Mouse (Mus musculus): ENCODE data around the gene Jun. TPM values are rescaled to one million over a fixed set of nuclear protein-coding genes. Genes with fewer than 3 reads are reported as not detected.

Gene Jun
- 9.5 and 16.6 TPM in 2 replicates for total RNA-seq (2012; rRNA removed)

DNA sequence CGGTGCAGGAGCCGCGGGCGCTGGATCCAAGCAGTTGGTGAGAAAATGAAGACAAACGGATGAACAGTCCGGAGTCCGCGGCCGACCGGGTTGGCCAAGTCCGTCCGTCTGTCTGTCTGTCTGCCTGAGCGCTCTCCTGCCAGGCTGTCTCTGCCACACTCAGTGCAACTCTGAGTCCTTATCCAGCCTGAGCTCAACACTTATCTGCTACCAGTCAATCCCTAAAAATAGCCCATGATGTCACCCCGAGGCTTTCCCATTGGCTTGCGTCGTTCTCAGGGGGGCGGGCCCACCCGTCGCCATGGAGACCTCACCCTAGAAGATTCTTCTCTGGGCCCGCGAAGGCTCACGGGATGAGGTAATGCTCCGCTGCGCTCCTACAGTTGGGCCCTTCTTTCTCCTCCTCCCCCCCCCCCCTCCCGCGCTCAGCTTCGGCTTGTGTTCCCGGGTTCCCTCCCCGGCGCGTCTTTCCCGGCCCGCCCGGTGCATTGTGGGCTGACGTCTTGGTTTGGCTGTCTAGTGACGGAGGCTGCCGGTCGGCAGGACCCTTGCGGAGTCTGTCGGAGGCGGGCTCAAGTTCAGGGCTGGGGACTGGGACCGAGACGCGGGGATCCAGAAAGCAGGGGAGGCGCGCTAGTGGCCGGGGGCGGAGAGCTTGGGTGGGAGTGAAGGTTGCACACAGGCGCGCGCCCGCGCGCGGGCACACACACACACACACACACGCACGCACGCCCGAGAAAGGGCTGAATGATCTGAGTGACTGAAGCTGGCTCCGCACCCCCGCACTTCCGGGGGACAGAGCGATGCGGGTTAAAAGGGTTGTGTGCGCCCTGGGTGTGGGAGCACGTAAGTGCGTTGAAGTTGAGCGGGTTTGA lies at the start of gene Jun:
Jun (minus strand) TSS at position 198 of the 875 bp plus-strand sequence.
- in situ Hi-C loops (cut with MboI; ENCODE audit: low sequenced_read_pairs in 2 of 2, unreplicated experiment in 2 of 2): no loop called here
- Histone ChIP-seq H3K27ac (ENCODE audit: insufficient read depth, low read depth, low read length, poor library complexity, severe bottlenecking) (peak within 1 kb of the TSS; percentile 57), H3K36me3 (ENCODE audit: control insufficient read depth, insufficient read depth, low read length, poor library complexity, severe bottlenecking) (no peaks in the 10 kb centered on the region), H3K9me3 (ENCODE audit: control insufficient read depth, insufficient read depth, low read depth, low read length) (no peaks in the 10 kb centered on the region), H3K4me1 (ENCODE audit: control insufficient read depth in 2 of 2, insufficient read depth in 2 of 2, low read length in 2 of 2, poor library complexity in 1 of 2) (peaks cover 0 to 2% of the 10 kb centered on the region in 2 experiments; a peak in 1 of 4 replicates), H3K4me3 (ENCODE audit: insufficient read depth in 1 of 2, low read depth in 1 of 2, low read length in 2 of 2, poor library complexity in 1 of 2, severe bottlenecking in 1 of 2) (peak within 1 kb of the TSS; percentile 76 to 79), H3K9ac (ENCODE audit: insufficient read depth, low read depth, low read length, poor library complexity, severe bottlenecking) (peak within 1 kb of the TSS; percentile 86)
- TF ChIP-seq ZC3H11A (IDR thresholded peaks at IDR 0.05; ENCODE audit: borderline replicate concordance, low read depth, low read length) (no peak), MAFK (IDR thresholded peaks at IDR 0.05; ENCODE audit: insufficient read depth, low read depth, low read length) (no peak), HCFC1 (IDR thresholded peaks at IDR 0.05; ENCODE audit: borderline replicate concordance, insufficient read depth, low read length) (peak; percentile 52; the same call in 1 of the 2 replicates)
- peak; percentile 98 for DNase-seq (ENCODE audit: low read depth, low spot score)

DNA sequence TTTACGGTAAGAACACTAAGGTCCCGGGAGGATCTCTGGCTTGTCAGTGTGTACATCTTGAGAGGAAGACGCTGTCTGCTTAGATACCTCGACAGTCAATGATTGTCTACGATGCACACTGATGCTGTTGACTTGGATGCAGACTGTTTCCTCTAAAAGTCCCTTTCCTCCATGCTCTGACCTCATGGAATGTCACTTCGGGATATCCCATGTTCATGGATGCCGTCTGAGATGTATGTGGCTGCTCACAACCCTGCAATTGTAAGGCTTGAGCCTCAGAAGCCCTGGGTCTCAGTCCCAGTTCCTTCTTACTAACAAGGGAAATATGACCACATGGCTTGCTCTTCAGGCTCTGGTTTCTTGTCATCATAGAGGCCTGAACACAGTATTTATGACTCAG lies 49.7 kb upstream of the Jun start:
- no peak for DNase-seq (ENCODE audit: low read depth, low spot score)
- Histone ChIP-seq H3K36me3 (ENCODE audit: control insufficient read depth, insufficient read depth, low read length, poor library complexity, severe bottlenecking) (no peaks in the 10 kb centered on the region), H3K4me1 (ENCODE audit: control insufficient read depth in 2 of 2, insufficient read depth in 2 of 2, low read length in 2 of 2, poor library complexity in 1 of 2) (peaks cover 3 to 7% of the 10 kb centered on the region in 2 experiments; a peak in 2 of 4 replicates), H3K27ac (ENCODE audit: insufficient read depth, low read depth, low read length, poor library complexity, severe bottlenecking) (no peak overlapping the region), H3K4me3 (ENCODE audit: insufficient read depth in 1 of 2, low read depth in 1 of 2, low read length in 2 of 2, poor library complexity in 1 of 2, severe bottlenecking in 1 of 2) (no peak overlapping the region), H3K9me3 (ENCODE audit: control insufficient read depth, insufficient read depth, low read depth, low read length) (no peaks in the 10 kb centered on the region), H3K9ac (ENCODE audit: insufficient read depth, low read depth, low read length, poor library complexity, severe bottlenecking) (no peak overlapping the region)
- TF ChIP-seq ZNF384 (IDR thresholded peaks at IDR 0.05; ENCODE audit: low read depth, low read length) (no peak), HCFC1 (IDR thresholded peaks at IDR 0.05; ENCODE audit: borderline replicate concordance, insufficient read depth, low read length) (no peak), ZC3H11A (IDR thresholded peaks at IDR 0.05; ENCODE audit: borderline replicate concordance, low read depth, low read length) (no peak), CHD2 (IDR thresholded peaks at IDR 0.05; ENCODE audit: low read depth, low read length) (no peak), MAFK (IDR thresholded peaks at IDR 0.05; ENCODE audit: insufficient read depth, low read depth, low read length) (no peak)
- in situ Hi-C loops (cut with MboI; ENCODE audit: low sequenced_read_pairs in 2 of 2, unreplicated experiment in 2 of 2): no loop called here

DNA sequence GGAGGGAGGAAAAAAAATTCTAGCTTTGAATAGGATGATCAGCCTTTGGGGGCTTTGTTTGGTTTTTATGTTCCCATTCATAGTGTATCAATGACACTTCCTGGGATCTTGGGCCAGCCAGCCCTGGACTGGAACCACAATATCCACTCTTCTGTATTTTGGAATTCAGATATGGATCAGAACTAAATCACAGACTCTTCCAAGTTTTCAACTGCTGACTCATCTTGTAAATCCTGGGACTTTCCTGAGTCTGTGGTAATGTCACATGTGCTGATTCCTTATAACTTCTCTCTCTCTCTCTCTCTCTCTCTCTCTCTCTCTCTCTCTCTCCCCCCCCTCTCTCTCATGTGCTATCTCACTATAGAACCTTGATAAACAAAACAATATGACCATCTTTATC lies 48.7 kb upstream of the Jun start:
- Histone ChIP-seq H3K27ac (ENCODE audit: insufficient read depth, low read depth, low read length, poor library complexity, severe bottlenecking) (no peak overlapping the region), H3K4me1 (ENCODE audit: control insufficient read depth in 2 of 2, insufficient read depth in 2 of 2, low read length in 2 of 2, poor library complexity in 1 of 2) (peaks cover 0 to 2% of the 10 kb centered on the region in 2 experiments; a peak in 1 of 4 replicates), H3K9ac (ENCODE audit: insufficient read depth, low read depth, low read length, poor library complexity, severe bottlenecking) (no peak overlapping the region), H3K9me3 (ENCODE audit: control insufficient read depth, insufficient read depth, low read depth, low read length) (no peaks in the 10 kb centered on the region), H3K36me3 (ENCODE audit: control insufficient read depth, insufficient read depth, low read length, poor library complexity, severe bottlenecking) (no peaks in the 10 kb centered on the region), H3K4me3 (ENCODE audit: insufficient read depth in 1 of 2, low read depth in 1 of 2, low read length in 2 of 2, poor library complexity in 1 of 2, severe bottlenecking in 1 of 2) (no peak overlapping the region)
- in situ Hi-C loops (cut with MboI; ENCODE audit: low sequenced_read_pairs in 2 of 2, unreplicated experiment in 2 of 2): no loop called here
- DNase-seq (ENCODE audit: low read depth, low spot score): no peak
- TF ChIP-seq HCFC1 (IDR thresholded peaks at IDR 0.05; ENCODE audit: borderline replicate concordance, insufficient read depth, low read length) (no peak), ZNF384 (IDR thresholded peaks at IDR 0.05; ENCODE audit: low read depth, low read length) (no peak), CHD2 (IDR thresholded peaks at IDR 0.05; ENCODE audit: low read depth, low read length) (no peak), MAFK (IDR thresholded peaks at IDR 0.05; ENCODE audit: insufficient read depth, low read depth, low read length) (no peak), ZC3H11A (IDR thresholded peaks at IDR 0.05; ENCODE audit: borderline replicate concordance, low read depth, low read length) (no peak)

DNA sequence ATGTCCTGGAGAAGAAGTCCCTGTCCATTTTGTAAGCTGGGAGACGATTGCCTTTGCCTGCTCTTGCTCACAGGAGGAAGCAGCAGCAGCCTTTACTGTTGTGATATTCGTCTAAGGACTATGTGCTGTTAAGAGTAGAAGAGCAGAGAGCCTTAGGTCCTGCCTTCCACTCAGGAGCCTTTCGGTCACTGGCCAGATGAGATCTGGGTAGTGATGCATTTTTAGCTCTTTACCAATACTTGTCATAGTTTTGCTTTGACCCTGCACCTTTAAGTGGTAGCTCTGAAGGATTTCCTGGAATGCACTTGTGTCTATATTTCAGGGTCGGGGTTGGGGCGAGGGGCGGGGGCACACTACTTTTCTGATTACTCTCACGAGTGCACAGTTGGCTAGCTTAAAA lies 47.4 kb upstream of the Jun start:
- Histone ChIP-seq H3K4me1 (ENCODE audit: control insufficient read depth in 2 of 2, insufficient read depth in 2 of 2, low read length in 2 of 2, poor library complexity in 1 of 2) (no peaks in the 10 kb centered on the region), H3K36me3 (ENCODE audit: control insufficient read depth, insufficient read depth, low read length, poor library complexity, severe bottlenecking) (no peaks in the 10 kb centered on the region), H3K9ac (ENCODE audit: insufficient read depth, low read depth, low read length, poor library complexity, severe bottlenecking) (no peak overlapping the region), H3K9me3 (ENCODE audit: control insufficient read depth, insufficient read depth, low read depth, low read length) (no peaks in the 10 kb centered on the region), H3K4me3 (ENCODE audit: insufficient read depth in 1 of 2, low read depth in 1 of 2, low read length in 2 of 2, poor library complexity in 1 of 2, severe bottlenecking in 1 of 2) (no peak overlapping the region), H3K27ac (ENCODE audit: insufficient read depth, low read depth, low read length, poor library complexity, severe bottlenecking) (no peak overlapping the region)
- TF ChIP-seq HCFC1 (IDR thresholded peaks at IDR 0.05; ENCODE audit: borderline replicate concordance, insufficient read depth, low read length) (no peak), ZC3H11A (IDR thresholded peaks at IDR 0.05; ENCODE audit: borderline replicate concordance, low read depth, low read length) (no peak), ZNF384 (IDR thresholded peaks at IDR 0.05; ENCODE audit: low read depth, low read length) (no peak), MAFK (IDR thresholded peaks at IDR 0.05; ENCODE audit: insufficient read depth, low read depth, low read length) (no peak), CHD2 (IDR thresholded peaks at IDR 0.05; ENCODE audit: low read depth, low read length) (no peak)
- in situ Hi-C loops (cut with MboI; ENCODE audit: low sequenced_read_pairs in 2 of 2, unreplicated experiment in 2 of 2): no loop called here
- no peak for DNase-seq (ENCODE audit: low read depth, low spot score)

All from ES-E14 (cell line).